Mouse (Mus musculus) heart, postnatal 0 days (tissue): ENCODE data around the gene Ear10. TPM values are rescaled to one million over a fixed set of nuclear protein-coding genes. Genes with fewer than 3 reads are reported as not detected.
"Not testable (repeated sequence)": the region's sequence is repeated elsewhere in the genome, so short reads cannot be mapped to it uniquely, and the experiment has no call there.

Experiments used
- ATAC-seq: fragments of 200-750 bp; cut with Nextera tagmentation; 2 replicates; pipeline ENCODE4 v1.8.0; 2017; ENCODE audit warnings: low read depth, moderate number of reproducible peaks, moderate library complexity; ENCODE audit not compliant: insufficient read depth
- DNase-seq: peaks from one replicate; pipeline ENCODE4 v3.0.0-alpha.2; 2016; ENCODE audit warnings: low spot score
- H3K27ac ChIP-seq: fragments of 300-500 bp; sonication (generic); 2 replicates; pipeline ENCODE4 v1.5.1; 2014; ENCODE audit warnings: low read depth, mild to moderate bottlenecking
- H3K27me3 ChIP-seq: fragments of 300-500 bp; sonication (generic); 2 replicates; pipeline ENCODE4 v1.6.1; 2014; ENCODE audit warnings: low read length, mixed read lengths; ENCODE audit not compliant: control insufficient read depth, insufficient read depth
- H3K36me3 ChIP-seq: fragments of 300-500 bp; sonication (generic); replicated peaks from 2 replicates; pipeline ENCODE4 v1.6.1; 2014; ENCODE audit warnings: low read length, mixed read lengths; ENCODE audit not compliant: control insufficient read depth, insufficient read depth
- H3K4me1 ChIP-seq: fragments of 300-500 bp; sonication (generic); 2 replicates; pipeline ENCODE4 v1.6.1; 2014; ENCODE audit warnings: antibody characterized with exemption; ENCODE audit not compliant: control insufficient read depth, insufficient read depth
- H3K4me2 ChIP-seq: fragments of 300-500 bp; sonication (generic); 2 replicates; pipeline ENCODE4 v1.6.1; 2014; ENCODE audit warnings: low read depth, mild to moderate bottlenecking, low read length, moderate library complexity
- H3K4me3 ChIP-seq: fragments of 300-500 bp; sonication (generic); 2 replicates; pipeline ENCODE4 v1.5.1; 2014; ENCODE audit warnings: low read depth, low read length
- H3K9ac ChIP-seq: fragments of 300-500 bp; sonication (generic); replicated peaks from 2 replicates; pipeline ENCODE4 v1.6.1; 2014; ENCODE audit warnings: low read depth, low read length, mixed read lengths
- H3K9me3 ChIP-seq: fragments of 300-500 bp; sonication (generic); replicated peaks from 2 replicates; pipeline ENCODE4 v1.6.1; 2016; ENCODE audit warnings: low read length; ENCODE audit not compliant: control insufficient read depth
- CTCF ChIP-seq: IDR thresholded peaks from 2 replicates; pipeline ENCODE4 v1.5.1; 2016; ENCODE audit warnings: antibody characterized with exemption, control low read depth, low read depth
- WGBS: fragments of 180-500 bp; shearing (Covaris S2); extraction: QIAGEN DNeasy Blood & Tissue Kit; methylation state at CpG from one replicate; pipeline ENCODE4 v1.1.7; 2014; 5-methylcytosine and 5-hydroxymethylcytosine counted together
- polyA plus RNA-seq: library from polyadenylated mRNA; unstranded; fragments of >200 nt; fragmentation: Nextera tagmentation; extraction: Ambion mirVana; gene quantifications from 2 replicates; pipeline ENCODE4 v1.2.1, GENCODE M21; 2015
- total RNA-seq: library from RNA; depleted of rRNA; stranded (reverse); fragments of >200 nt; gene quantifications from 2 replicates; pipeline ENCODE4 v1.2.3, GENCODE M21; 2014; ENCODE audit warnings: low replicate concordance; rRNA removed

Gene Ear10
- total RNA-seq (not detected in 2 replicates), polyA plus RNA-seq (not detected in 2 replicates)

- not testable (repeated sequence) for H3K4me2 ChIP-seq, H3K36me3 ChIP-seq, H3K9me3 ChIP-seq, H3K4me3 ChIP-seq, H3K9ac ChIP-seq, H3K27me3 ChIP-seq, ATAC-seq, DNase-seq, H3K4me1 ChIP-seq, H3K27ac ChIP-seq
- WGBS, result 68% methylated on average over 3 of the region's 3 CpGs
These were observed at the start of gene Ear10 for GRCm38 (mm10) chr14:43923459-43923858. Gene Ear10, minus strand, starts transcription at chr14:43923559.

DNA sequence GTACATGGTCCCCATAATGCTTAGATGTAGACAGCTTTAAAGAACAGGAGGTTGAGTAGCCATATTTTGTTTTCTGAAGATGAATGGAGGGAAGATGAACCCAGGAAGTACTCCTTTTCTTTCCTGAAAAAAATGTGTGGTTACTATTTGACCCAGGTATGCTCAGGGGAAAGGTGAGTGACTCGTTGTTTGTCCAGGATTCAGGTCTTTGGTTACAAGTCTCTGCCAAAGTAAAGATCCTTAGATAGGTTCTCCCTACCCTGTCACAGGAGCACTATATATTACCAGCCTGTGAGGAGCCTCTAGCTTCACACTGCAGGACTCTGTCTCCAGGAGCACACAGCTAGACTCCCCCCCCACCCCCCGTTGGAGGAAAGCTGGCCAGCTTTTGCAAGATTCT lies 33.4 kb upstream of the Ear10 start, which contains the start of gene Ang5:
TSS of gene Ang5 (plus strand) at position 301 of the 400 bp plus-strand sequence.
- H3K27me3 ChIP-seq, H3K4me2 ChIP-seq, H3K4me1 ChIP-seq, H3K9ac ChIP-seq, ATAC-seq, H3K27ac ChIP-seq, H3K36me3 ChIP-seq, H3K9me3 ChIP-seq, H3K4me3 ChIP-seq, DNase-seq: not testable (repeated sequence)
- whole genome bisulfite sequencing, result no CpG with 5 or more reads among the region's 2 CpGs

- not testable (repeated sequence) for H3K9me3 ChIP-seq, H3K27me3 ChIP-seq, H3K36me3 ChIP-seq, H3K27ac ChIP-seq, H3K4me1 ChIP-seq, ATAC-seq, DNase-seq, H3K4me2 ChIP-seq, H3K4me3 ChIP-seq, H3K9ac ChIP-seq
- WGBS, result no CpG with 5 or more reads among the region's 1 CpGs
These were observed 31.7 kb upstream of the Ear10 start for GRCm38 (mm10) chr14:43955074-43955473.

GRCm38 (mm10) chr14:43953382-43953781 lies 30.0 kb upstream of the Ear10 start:
- not testable (repeated sequence) for DNase-seq, H3K9ac ChIP-seq, H3K27me3 ChIP-seq, H3K27ac ChIP-seq, H3K4me1 ChIP-seq, H3K4me2 ChIP-seq, H3K36me3 ChIP-seq, H3K9me3 ChIP-seq, H3K4me3 ChIP-seq, ATAC-seq
- 60% methylated on average over 2 of the region's 2 CpGs for WGBS

DNA sequence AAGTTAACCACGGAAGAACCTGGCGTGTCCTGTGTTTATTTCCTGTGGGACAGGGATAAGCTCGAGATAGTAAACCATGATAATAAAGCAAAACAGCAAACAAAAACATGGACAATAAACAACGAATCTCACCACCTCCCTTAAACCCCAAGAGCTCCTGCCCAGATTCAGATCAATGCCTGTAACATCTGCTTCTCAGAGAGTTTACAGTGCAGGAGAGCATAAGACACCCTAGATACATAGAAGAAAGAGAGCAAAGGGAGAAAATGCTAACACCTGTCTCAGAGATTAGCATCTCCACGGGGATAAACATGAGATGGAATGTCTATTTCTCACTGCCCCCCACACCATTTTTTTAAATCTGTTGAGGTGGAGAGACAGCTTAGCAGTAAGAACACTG lies 10.0 kb upstream of the Ear10 start:
- not testable (repeated sequence) for H3K27me3 ChIP-seq, H3K4me3 ChIP-seq, H3K9ac ChIP-seq, H3K36me3 ChIP-seq, ATAC-seq, H3K4me1 ChIP-seq, H3K27ac ChIP-seq, H3K4me2 ChIP-seq, DNase-seq, H3K9me3 ChIP-seq
- WGBS, result 46% methylated on average over 5 of the region's 5 CpGs

DNA sequence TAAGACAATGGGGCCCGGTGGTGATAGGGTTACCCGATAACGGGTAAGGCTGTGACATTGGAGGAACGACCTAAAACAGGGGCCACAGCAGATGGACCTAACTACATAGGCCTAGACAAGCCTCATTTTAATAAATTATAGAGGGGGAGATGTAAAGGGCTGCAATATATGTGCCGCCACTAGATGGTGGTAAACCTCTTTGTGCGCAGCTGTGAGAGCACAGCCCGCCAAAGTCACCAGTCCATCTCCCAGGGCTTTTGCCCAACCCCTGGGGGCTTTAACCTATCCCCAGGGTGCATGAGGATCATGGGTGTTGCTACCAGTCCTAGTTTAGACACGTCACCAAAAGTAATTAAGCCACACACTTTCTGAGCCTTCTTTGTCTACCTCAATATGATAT lies 9.6 kb upstream of the Ear10 start:
- H3K36me3 ChIP-seq, H3K27ac ChIP-seq, H3K9ac ChIP-seq, H3K27me3 ChIP-seq, H3K9me3 ChIP-seq, H3K4me3 ChIP-seq, ATAC-seq, H3K4me2 ChIP-seq, H3K4me1 ChIP-seq, DNase-seq: not testable (repeated sequence)
- peak; percentile 63 for TF ChIP-seq CTCF
- WGBS, result 11% methylated on average over 8 of the region's 8 CpGs

DNA sequence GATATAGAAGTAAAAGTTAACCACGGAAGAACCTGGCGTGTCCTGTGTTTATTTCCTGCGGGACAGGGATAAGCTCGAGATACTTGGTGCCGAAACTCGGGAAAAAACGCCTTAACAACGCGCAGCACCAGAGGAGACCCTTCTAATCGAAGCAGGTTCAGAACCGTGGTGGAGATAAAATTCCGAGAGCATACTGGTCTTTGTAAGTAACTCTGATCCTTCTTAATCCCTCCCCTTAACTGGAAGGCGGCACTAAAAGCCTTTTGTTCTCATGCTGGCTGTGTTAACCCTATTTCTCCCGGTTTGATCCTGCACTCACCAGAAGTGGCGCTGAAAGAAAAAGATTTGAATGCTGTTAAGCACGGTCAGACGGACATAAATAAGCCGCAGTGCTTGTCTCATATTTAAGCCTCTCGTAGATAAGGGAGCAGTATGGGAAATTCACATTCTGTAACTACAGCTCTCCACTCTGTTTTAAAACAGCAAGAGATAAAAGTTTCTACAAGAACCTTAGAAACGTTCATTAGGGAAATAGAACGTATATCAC lies 2.1 kb upstream of the Ear10 start:
- H3K36me3 ChIP-seq, H3K4me1 ChIP-seq, H3K27me3 ChIP-seq, H3K9me3 ChIP-seq: not testable (repeated sequence)
- ATAC-seq (peak; percentile 51; the same call in 1 of the 2 replicates), DNase-seq (peak; percentile 20)
- Histone ChIP-seq H3K4me3 (peak overlapping the region; percentile 61), H3K4me2 (peak overlapping the region; percentile 59), H3K27ac (peak overlapping the region; percentile 92), H3K9ac (peak overlapping the region; percentile 65)
- 3% methylated on average over 21 of the region's 21 CpGs for WGBS
